Mouse (Mus musculus) layer of hippocampus, adult 9-10 months (tissue): ENCODE measurements at regions not wholly inside any gene's neighbourhood (a gene's known extent, or its start where the extent isn't known, plus 50 kb on each side); places are given as distances from the start of the nearest gene placed in this dataset.
"Not testable (repeated sequence)": the region's sequence is repeated elsewhere in the genome, so short reads cannot be mapped to it uniquely, and the experiment has no call there.

Source experiments
- DNase-seq: peaks from one replicate; pipeline ENCODE4 v3.0.0; 2022; ENCODE audit warnings: low spot score

GRCm38 (mm10) chr19:19347017-19347416, 236.0 kb upstream of the Rorb start:
- no peak for DNase-seq

- DNase-seq, result no peak
Observed at GRCm38 (mm10) chr19:19344426-19344811, 233.4 kb upstream of the Rorb start.

- DNase-seq, result peak; percentile 26
Observed at GRCm38 (mm10) chr19:19343702-19344425, 232.9 kb upstream of the Rorb start.

- DNase-seq, result not testable (repeated sequence)
Observed at GRCm38 (mm10) chr19:19307142-19307541, 196.1 kb upstream of the Rorb start.

GRCm38 (mm10) chr19:19306476-19307131, 195.6 kb upstream of the Rorb start:
- peak; percentile 12 for DNase-seq

GRCm38 (mm10) chr19:19285864-19286263, 174.9 kb upstream of the Rorb start:
- not testable (repeated sequence) for DNase-seq

- DNase-seq, result no peak
Observed at GRCm38 (mm10) chr19:19246837-19247560, 136.0 kb upstream of the Rorb start.

- DNase-seq, result no peak
Observed at GRCm38 (mm10) chr19:19229305-19229994, 118.5 kb upstream of the Rorb start.

- peak; percentile 12 for DNase-seq
Observed at GRCm38 (mm10) chr19:19220826-19221225, 109.8 kb upstream of the Rorb start.

GRCm38 (mm10) chr19:19219352-19219751, 108.4 kb upstream of the Rorb start:
- no peak for DNase-seq

GRCm38 (mm10) chr19:19218700-19219099, 107.7 kb upstream of the Rorb start:
- DNase-seq, result no peak

- DNase-seq, result no peak
Observed at GRCm38 (mm10) chr19:19199534-19199933, 88.5 kb upstream of the Rorb start.

GRCm38 (mm10) chr19:19198780-19199179, 87.8 kb upstream of the Rorb start:
- no peak for DNase-seq

- DNase-seq, result no peak
Observed at GRCm38 (mm10) chr19:19194728-19195127, 83.7 kb upstream of the Rorb start.

GRCm38 (mm10) chr19:19194306-19194705, 83.3 kb upstream of the Rorb start:
- DNase-seq, result no peak

GRCm38 (mm10) chr19:19172767-19173166, 61.8 kb upstream of the Rorb start:
- DNase-seq, result no peak

GRCm38 (mm10) chr19:19170807-19171206, 59.8 kb upstream of the Rorb start:
- no peak for DNase-seq
